Mouse (Mus musculus): ENCODE measurements around the gene Arhgap25.

Gene Arhgap25

DNA sequence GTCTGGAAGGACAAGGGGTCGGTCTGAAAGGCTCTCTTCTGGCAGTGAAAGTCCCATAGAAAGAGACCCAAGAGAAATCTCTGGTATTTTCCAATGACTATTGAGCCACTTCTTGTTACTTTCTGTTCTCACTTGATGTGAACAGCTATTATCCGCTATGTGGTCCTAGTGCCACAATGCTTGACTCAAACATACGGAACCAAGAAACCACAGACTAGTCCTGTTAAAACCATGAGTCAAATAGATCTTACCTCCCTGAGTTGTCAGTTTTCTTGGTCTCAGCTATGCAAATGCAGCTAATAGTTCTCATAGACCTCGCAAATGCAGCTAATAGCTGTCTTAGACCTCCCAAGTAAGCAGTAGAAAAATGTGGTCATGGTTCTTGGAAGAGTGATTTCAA lies 85.8 kb downstream of the Arhgap25 start:
- DNase-seq (ENCODE audit: low read depth, low spot score), result no peak

DNA sequence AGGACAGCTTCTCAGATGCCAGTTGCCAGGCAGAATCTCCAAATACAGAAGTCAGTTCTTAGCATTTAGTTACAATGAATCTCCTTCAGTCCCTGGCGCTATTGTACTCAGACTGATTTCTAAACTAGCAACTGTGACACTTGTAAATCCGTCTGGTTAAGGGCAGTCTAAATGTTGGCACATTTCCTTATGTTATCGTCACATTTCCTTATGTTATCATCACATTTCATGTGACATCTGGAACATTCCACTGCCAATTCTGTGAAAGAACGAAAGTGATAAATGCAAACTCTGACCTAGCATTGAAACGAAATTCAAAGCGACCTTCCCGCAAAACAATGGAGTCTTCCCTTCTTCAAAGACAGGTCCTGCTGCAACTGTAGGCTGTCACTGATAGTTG lies 87.8 kb downstream of the Arhgap25 start:
- DNase-seq (ENCODE audit: low read depth, low spot score), result no peak

GRCm38 (mm10) chr6:87443253-87443652 lies 89.8 kb downstream of the Arhgap25 start:
- no peak for DNase-seq (ENCODE audit: low read depth, low spot score)

- no peak for DNase-seq (ENCODE audit: low read depth, low spot score)
Measured at GRCm38 (mm10) chr6:87436745-87437144, 96.3 kb downstream of the Arhgap25 start.

- no peak for DNase-seq (ENCODE audit: low read depth, low spot score)
Measured at GRCm38 (mm10) chr6:87435791-87436190, 97.3 kb downstream of the Arhgap25 start.

GRCm38 (mm10) chr6:87428487-87429044 lies 104.5 kb downstream of the Arhgap25 start, which contains the start of gene Bmp10:
Gene Bmp10, plus strand, starts transcription at chr6:87428994.
- DNase-seq (ENCODE audit: low read depth, low spot score), result no peak

DNA sequence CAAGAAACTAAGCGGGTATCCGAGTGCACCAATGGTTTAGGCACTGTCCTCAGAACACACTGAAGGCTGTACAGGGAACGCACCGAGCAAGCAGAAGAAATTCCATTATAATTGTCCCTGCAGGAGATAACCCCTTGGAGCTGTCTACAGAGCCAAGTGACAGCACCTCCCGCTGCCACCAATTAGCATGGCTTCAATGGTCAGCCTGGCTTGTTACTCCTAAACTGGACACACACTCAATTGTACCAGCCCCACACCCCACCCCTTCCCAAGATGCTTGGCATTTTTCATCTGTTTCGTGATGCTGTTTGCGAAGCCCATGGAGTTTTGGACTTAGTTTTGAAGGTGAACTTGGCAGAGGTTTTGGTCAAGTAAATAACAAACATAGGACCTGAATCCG lies 105.4 kb downstream of the Arhgap25 start:
- no peak for DNase-seq (ENCODE audit: low read depth, low spot score)

- no peak for DNase-seq (ENCODE audit: low read depth, low spot score)
Measured at GRCm38 (mm10) chr6:87426954-87427353, 106.1 kb downstream of the Arhgap25 start.

DNA sequence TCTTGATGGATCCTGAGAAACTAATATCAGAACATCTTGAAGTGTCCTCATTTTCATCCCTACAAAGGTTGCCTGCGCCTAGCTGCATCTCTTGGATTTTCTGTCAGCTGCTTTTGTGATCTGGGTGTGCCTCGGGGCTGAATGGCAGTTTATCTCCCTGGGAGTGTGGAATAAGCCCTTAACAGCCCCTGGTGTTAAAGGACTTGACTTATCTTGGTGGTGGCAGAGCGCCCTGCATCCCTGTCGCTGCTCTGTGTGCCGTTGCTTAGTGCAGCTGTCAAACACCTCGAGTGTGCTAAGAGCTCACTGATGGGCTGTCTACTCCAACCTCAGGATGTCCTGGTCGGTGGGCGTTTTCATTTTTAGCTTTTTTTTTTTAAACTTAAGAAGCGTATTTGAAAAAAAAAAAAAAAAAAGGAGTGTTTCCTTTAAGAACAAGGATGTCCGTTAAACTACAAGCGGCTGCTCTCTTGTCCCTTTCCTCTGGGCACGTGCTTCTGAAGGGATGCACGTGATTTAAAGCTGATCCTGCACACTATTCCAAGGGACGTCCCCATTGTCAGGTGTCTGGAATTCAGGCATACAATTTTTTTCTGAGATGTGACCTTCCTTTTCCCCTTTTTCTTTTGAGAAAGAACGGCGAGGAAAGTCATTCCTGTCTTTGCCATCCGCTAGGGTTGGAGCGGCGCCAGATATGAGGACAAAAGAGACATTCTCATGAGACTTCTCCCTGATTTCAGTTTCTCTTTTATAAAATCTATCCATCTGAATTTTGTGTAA lies 108.8 kb downstream of the Arhgap25 start:
- no peak for DNase-seq (ENCODE audit: low read depth, low spot score)

GRCm38 (mm10) chr6:87422304-87422703 lies 110.8 kb downstream of the Arhgap25 start:
- DNase-seq (ENCODE audit: low read depth, low spot score), result no peak

DNA sequence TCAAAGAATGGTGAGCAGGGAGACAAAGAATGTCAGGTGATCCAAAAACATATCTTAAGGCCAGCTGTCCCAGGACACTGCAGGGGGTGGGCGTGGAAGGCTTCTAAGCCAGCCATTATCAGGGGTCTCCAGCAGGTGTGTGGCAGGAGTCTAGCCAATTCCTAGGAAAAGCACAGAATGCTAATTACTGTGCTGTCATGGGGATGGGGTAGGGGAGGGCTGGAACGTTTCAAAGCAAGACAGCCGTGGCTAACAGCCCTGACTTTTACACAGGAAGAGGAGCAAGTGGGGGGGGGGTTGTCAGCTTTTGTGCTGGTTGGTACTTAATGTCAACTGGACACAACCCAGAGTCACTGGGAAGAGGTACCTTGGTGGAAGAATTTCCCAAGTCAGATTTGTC lies 121.0 kb downstream of the Arhgap25 start:
- no peak for DNase-seq (ENCODE audit: low read depth, low spot score)
